Mouse (Mus musculus) neural tube, embryonic 15.5 days (tissue): ENCODE measurements at regions not wholly inside any gene's neighbourhood (a gene's known extent, or its start where the extent isn't known, plus 50 kb on each side); places are given as distances from the start of the nearest gene placed in this dataset.

Experiments
- ATAC-seq: fragments of 200-750 bp; cut with Nextera tagmentation; 2 replicates; pipeline ENCODE4 v1.8.0; 2017; ENCODE audit warnings: mild to moderate bottlenecking, moderate TSS enrichment, moderate library complexity; ENCODE audit not compliant: low FRiP score
- H3K27ac ChIP-seq: fragments of 300-500 bp; sonication (generic); replicated peaks from 2 replicates; pipeline ENCODE4 v1.5.1; 2015; ENCODE audit warnings: mild to moderate bottlenecking, inconsistent platforms
- H3K27me3 ChIP-seq: fragments of 300-500 bp; sonication (generic); replicated peaks from 2 replicates; pipeline ENCODE4 v1.6.1; 2015; ENCODE audit warnings: inconsistent platforms
- H3K36me3 ChIP-seq: fragments of 300-500 bp; sonication (generic); 2 replicates; pipeline ENCODE4 v1.6.1; 2015; ENCODE audit warnings: inconsistent platforms
- H3K4me1 ChIP-seq: fragments of 300-500 bp; sonication (generic); 2 replicates; pipeline ENCODE4 v1.6.1; 2015; ENCODE audit warnings: inconsistent platforms
- H3K4me2 ChIP-seq: fragments of 300-500 bp; sonication (generic); 2 replicates; pipeline ENCODE4 v1.6.1; 2015; ENCODE audit warnings: inconsistent platforms, mild to moderate bottlenecking, moderate library complexity
- H3K4me3 ChIP-seq: fragments of 300-500 bp; sonication (generic); replicated peaks from 2 replicates; pipeline ENCODE4 v1.5.1; 2015; ENCODE audit warnings: mild to moderate bottlenecking, inconsistent platforms
- H3K9ac ChIP-seq: fragments of 300-500 bp; sonication (generic); replicated peaks from 2 replicates; pipeline ENCODE4 v1.6.1; 2015; ENCODE audit warnings: mild to moderate bottlenecking, inconsistent platforms
- H3K9me3 ChIP-seq: fragments of 300-500 bp; sonication (generic); replicated peaks from 2 replicates; pipeline ENCODE4 v1.6.1; 2016; ENCODE audit warnings: inconsistent platforms
- WGBS: fragments of 180-500 bp; shearing (Covaris S2); methylation state at CpG from one replicate; pipeline ENCODE4 v1.1.7; 2015; ENCODE audit warnings: mixed read lengths; 5-methylcytosine and 5-hydroxymethylcytosine counted together

- Histone ChIP-seq H3K4me2 (no peak overlapping the region), H3K27ac (no peak overlapping the region), H3K9me3 (no peaks in the 10 kb centered on the region), H3K36me3 (no peaks in the 10 kb centered on the region), H3K9ac (no peak overlapping the region), H3K4me3 (no peak overlapping the region), H3K4me1 (no peaks in the 10 kb centered on the region), H3K27me3 (no peaks in the 10 kb centered on the region)
- 86% methylated on average over 3 of the region's 3 CpGs for WGBS
- no peak for ATAC-seq
Measured at GRCm38 (mm10) chr3:118418981-118419380, 142.9 kb upstream of the Dpyd start.

DNA sequence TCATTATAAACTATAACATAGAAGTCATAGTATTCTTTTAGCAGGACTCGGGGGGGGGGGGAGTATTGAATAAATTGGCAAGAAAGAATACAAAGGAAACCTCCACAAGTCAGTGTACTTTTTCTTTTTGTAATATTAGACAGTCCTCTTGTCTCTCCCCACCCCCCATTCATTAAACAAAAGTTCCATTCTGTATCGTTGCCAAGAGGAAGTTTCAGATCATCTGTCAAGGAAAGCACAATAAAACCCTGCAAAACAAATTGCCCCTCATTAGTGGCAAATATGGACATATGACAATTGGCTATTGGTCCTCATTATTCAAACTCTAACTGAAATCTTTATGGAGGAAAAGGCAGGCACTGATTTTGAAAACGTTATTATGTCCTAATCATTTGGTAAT lies 140.2 kb upstream of the Dpyd start:
- no peak for ATAC-seq
- 44% methylated on average over 3 of the region's 3 CpGs for WGBS

DNA sequence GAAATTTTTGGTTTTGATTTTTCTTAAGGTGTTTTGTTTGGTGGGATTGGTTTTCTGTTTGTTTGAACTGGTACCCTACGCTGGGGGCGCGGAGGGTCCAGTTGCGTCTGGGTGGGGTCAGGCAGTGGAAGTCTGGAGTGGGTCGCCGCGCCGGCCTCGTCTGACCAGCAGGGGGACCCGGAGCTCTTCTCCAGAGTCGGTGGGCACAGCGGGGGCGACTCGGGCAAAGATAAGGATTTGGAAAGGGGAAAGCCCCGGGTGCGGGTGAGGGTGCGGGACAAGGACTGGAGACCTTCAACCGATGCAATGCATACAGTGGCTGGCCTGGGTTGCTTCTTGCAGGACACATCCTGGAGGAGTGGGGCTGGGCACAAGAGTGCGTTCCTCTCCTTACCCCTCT lies 136.2 kb upstream of the Dpyd start:
- peak overlapping the region; percentile 40; the same call in 1 of the 2 replicates for H3K9ac ChIP-seq
- H3K36me3 ChIP-seq: no peaks in the 10 kb centered on the region
- no peak overlapping the region for H3K27ac ChIP-seq
- no peak for ATAC-seq
- H3K4me3 ChIP-seq: peak overlapping the region; percentile 40
- H3K9me3 ChIP-seq: no peaks in the 10 kb centered on the region
- 3% methylated on average over 19 of the region's 19 CpGs for WGBS
- H3K4me1 ChIP-seq: peaks cover 9% of the 10 kb centered on the region
- no peaks in the 10 kb centered on the region for H3K27me3 ChIP-seq
- H3K4me2 ChIP-seq: peak overlapping the region; percentile 68

More for the DNA sequence above, 140.2 kb upstream of the Dpyd start:
- H3K9me3 ChIP-seq: no peaks in the 10 kb centered on the region
- H3K27me3 ChIP-seq: no peaks in the 10 kb centered on the region
- H3K36me3 ChIP-seq: no peaks in the 10 kb centered on the region
- no peak overlapping the region for H3K27ac ChIP-seq
- no peak overlapping the region for H3K9ac ChIP-seq
- H3K4me1 ChIP-seq: peaks cover 9% of the 10 kb centered on the region
- H3K4me3 ChIP-seq: no peak overlapping the region
- H3K4me2 ChIP-seq: no peak overlapping the region

GRCm38 (mm10) chr3:118428523-118428922 lies 133.4 kb upstream of the Dpyd start:
- H3K4me3 ChIP-seq: no peak overlapping the region
- no peak overlapping the region for H3K9ac ChIP-seq
- H3K27ac ChIP-seq: no peak overlapping the region
- no peaks in the 10 kb centered on the region for H3K27me3 ChIP-seq
- H3K9me3 ChIP-seq: no peaks in the 10 kb centered on the region
- 3% methylated on average over 5 of the region's 5 CpGs for WGBS
- H3K36me3 ChIP-seq: no peaks in the 10 kb centered on the region
- no peak overlapping the region for H3K4me2 ChIP-seq
- peaks cover 11% of the 10 kb centered on the region for H3K4me1 ChIP-seq
- no peak for ATAC-seq

DNA sequence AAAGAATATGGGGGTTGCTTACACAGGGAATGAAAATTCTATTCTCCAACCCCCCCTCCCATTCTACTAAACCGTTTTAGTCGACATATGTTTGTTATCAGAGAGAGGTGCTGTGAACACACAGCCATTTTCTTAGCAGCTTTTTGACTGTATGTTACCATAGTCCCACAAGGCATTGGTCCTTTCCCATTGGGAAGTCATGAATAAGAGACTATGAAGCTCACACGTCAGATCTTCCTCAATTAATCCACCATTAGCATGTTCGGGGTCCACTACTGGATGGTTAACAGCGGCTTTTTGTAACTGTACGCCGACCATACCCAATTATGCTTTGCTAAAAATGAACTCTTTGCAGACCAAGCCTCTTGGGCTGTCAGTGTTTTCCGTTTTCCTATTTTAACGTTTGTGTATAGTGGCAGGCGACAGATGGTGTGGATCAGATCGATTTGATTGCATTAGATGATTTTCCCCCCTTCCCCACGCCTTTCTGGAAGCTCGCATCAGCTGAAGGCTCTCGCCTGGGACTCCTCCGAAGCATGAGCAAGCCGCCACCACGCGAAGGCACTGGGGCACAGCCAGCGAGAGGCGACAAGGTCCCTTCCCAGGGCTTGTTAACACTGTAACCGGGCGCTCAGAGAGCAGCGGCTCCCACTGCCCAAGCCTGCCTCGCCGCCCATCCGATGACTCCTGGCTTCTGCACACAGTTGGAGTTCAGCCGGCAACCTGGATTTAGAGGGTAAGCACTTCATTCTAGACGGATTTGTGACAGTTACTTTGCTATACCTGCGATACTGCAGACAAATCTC lies 131.9 kb upstream of the Dpyd start:
- Histone ChIP-seq H3K27me3 (no peaks in the 10 kb centered on the region), H3K4me2 (peak overlapping the region; percentile 79), H3K4me1 (peaks cover 20% of the 10 kb centered on the region), H3K9ac (peak overlapping the region; percentile 66), H3K9me3 (no peaks in the 10 kb centered on the region), H3K27ac (peak overlapping the region; percentile 94), H3K4me3 (peak overlapping the region; percentile 56), H3K36me3 (no peaks in the 10 kb centered on the region)
- WGBS: 4% methylated on average over 29 of the region's 29 CpGs
- ATAC-seq: peak; percentile 76

DNA sequence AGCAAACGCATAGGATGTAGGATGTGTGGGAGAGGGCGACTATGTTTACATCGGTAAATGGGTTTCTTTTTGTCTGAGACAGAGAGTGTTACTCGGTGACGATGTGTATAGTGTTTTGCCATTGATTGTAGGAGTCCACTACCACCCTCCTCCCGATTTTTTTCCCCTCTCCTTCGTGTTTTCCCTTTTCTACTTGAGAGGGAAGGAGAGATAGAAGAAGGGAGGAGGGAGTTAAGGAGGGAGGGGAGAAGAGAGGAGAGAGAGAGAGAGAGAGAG lies 131.4 kb upstream of the Dpyd start:
- no peaks in the 10 kb centered on the region for H3K27me3 ChIP-seq
- H3K4me2 ChIP-seq: peak overlapping the region; percentile 79
- H3K9me3 ChIP-seq: no peaks in the 10 kb centered on the region
- peaks cover 25% of the 10 kb centered on the region for H3K4me1 ChIP-seq
- peak overlapping the region; percentile 66 for H3K9ac ChIP-seq
- H3K4me3 ChIP-seq: peak overlapping the region; percentile 56
- under 1% methylated on average over 7 of the region's 7 CpGs for WGBS
- peak; percentile 10 for ATAC-seq
- H3K36me3 ChIP-seq: no peaks in the 10 kb centered on the region
- H3K27ac ChIP-seq: peak overlapping the region; percentile 94

DNA sequence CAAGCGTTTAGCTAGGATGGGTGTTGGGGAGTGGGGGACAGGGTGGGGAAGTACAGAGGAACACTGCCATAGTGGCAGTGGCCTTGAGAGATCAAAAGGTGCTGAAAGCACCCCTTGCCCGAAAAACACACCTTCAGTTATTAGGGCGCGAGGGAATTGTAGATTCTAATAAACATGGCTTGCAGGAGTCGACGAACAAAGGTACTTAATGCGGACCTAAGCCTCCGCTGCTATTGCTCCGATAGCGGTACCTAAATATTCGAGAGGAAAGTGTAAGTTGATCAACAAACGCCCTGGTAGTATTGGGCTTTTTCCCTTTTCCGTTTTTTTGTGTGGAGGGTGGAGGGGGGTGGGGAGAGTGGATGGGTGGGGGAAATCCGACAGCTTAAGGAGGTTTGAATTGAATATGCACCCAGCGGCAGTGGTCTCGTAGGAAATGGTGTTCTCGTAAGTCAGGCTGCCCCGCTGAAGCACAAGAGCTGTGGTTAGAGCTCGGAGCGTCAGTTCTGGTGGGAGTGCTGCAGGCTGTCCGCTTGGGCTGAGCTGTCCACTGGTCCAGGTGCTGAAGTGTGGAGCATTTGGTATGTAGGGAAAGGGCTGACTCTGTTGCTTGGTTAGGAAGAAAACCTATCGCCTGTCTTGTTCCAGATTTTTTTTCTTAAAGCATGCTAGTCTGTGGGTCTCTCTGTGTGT lies 130.8 kb upstream of the Dpyd start:
- Histone ChIP-seq H3K4me1 (peaks cover 21% of the 10 kb centered on the region), H3K4me2 (peak overlapping the region; percentile 79), H3K27ac (peak overlapping the region; percentile 94), H3K9ac (peak overlapping the region; percentile 66), H3K27me3 (no peaks in the 10 kb centered on the region), H3K4me3 (peak overlapping the region; percentile 56), H3K36me3 (no peaks in the 10 kb centered on the region), H3K9me3 (no peaks in the 10 kb centered on the region)
- WGBS: under 1% methylated on average over 22 of the region's 22 CpGs
- peak; percentile 60 for ATAC-seq

DNA sequence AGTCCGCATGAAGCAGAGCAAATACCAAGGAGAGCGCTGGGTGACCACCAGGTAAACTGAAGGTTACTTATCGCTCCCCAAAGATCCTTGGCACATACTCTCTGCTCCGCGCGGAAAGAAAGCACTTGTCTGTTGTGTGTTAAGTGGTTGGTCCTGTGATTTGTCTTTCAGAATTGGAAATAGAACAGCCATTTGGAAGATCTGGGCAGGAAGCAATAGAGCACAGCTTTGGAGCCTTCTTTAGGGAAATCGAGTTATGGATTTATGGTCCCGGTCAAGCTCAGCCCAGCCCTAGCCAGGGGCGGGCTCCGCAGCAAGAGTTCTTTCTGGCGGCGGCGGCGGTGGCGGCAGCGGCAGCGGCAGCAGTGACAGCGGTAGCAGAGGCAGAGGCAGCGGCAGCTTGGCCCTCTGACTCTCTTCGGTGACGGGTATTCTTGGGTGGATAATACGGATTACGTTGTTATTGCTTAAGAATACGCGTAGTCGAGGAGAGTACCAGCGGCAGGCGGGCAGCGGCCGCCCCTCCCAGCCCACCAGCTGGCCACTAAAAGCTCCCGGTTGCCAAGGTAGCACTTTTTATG lies 128.4 kb upstream of the Dpyd start:
- WGBS: under 1% methylated on average over 30 of the region's 31 CpGs
- no peaks in the 10 kb centered on the region for H3K36me3 ChIP-seq
- peak overlapping the region; percentile 82 for H3K27ac ChIP-seq
- H3K27me3 ChIP-seq: no peaks in the 10 kb centered on the region
- ATAC-seq: peak; percentile 18; the same call in 1 of the 2 replicates
- peak overlapping the region; percentile 66 for H3K9ac ChIP-seq
- peaks cover 18% of the 10 kb centered on the region for H3K4me1 ChIP-seq
- H3K9me3 ChIP-seq: no peaks in the 10 kb centered on the region
- H3K4me3 ChIP-seq: peak overlapping the region; percentile 56
- H3K4me2 ChIP-seq: peak overlapping the region; percentile 79

DNA sequence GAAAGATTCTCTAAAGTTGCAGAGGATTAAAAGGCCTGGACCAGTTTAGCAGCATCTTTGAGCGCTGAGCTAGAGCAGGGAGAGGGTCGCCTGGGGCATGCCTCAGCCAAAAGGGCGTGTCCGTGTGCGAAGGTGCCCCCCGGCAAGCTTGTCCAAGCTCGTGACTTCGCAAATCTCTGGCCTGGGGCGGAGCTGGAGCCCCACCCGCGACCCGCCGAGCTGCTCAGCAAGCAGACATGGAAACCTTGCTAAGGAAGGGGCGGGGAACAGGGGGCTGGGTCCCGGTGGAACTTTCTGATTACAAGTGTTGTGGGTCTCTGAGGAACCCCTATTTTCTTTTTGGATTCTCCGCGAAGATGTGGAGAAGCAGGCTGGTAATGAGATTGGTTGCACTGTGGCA lies 127.6 kb upstream of the Dpyd start:
- no peaks in the 10 kb centered on the region for H3K36me3 ChIP-seq
- H3K9me3 ChIP-seq: no peaks in the 10 kb centered on the region
- peak overlapping the region; percentile 79 for H3K4me2 ChIP-seq
- peaks cover 18% of the 10 kb centered on the region for H3K4me1 ChIP-seq
- H3K9ac ChIP-seq: peak overlapping the region; percentile 66
- H3K27ac ChIP-seq: peak overlapping the region; percentile 82
- H3K4me3 ChIP-seq: peak overlapping the region; percentile 56
- H3K27me3 ChIP-seq: no peaks in the 10 kb centered on the region
- no peak for ATAC-seq
- 0% methylated on average over 17 of the region's 17 CpGs for WGBS

GRCm38 (mm10) chr3:118434847-118435246 lies 127.1 kb upstream of the Dpyd start:
- Histone ChIP-seq H3K9me3 (no peaks in the 10 kb centered on the region), H3K4me3 (peak overlapping the region; percentile 56), H3K27me3 (no peaks in the 10 kb centered on the region), H3K27ac (peak overlapping the region; percentile 82), H3K4me1 (peaks cover 18% of the 10 kb centered on the region), H3K9ac (peak overlapping the region; percentile 66), H3K36me3 (no peaks in the 10 kb centered on the region), H3K4me2 (peak overlapping the region; percentile 79)
- ATAC-seq: no peak
- WGBS: under 1% methylated on average over 13 of the region's 13 CpGs

GRCm38 (mm10) chr3:118435248-118435647 lies 126.7 kb upstream of the Dpyd start:
- 9% methylated on average over 9 of the region's 9 CpGs for WGBS
- peak overlapping the region; percentile 82; the same call in 1 of the 2 replicates for H3K27ac ChIP-seq
- H3K9ac ChIP-seq: peak overlapping the region; percentile 66
- no peaks in the 10 kb centered on the region for H3K36me3 ChIP-seq
- no peaks in the 10 kb centered on the region for H3K27me3 ChIP-seq
- peaks cover 18% of the 10 kb centered on the region for H3K4me1 ChIP-seq
- H3K9me3 ChIP-seq: no peaks in the 10 kb centered on the region
- ATAC-seq: no peak
- peak overlapping the region; percentile 79 for H3K4me2 ChIP-seq
- H3K4me3 ChIP-seq: peak overlapping the region; percentile 56
